Mouse (Mus musculus) limb, embryonic 13.5 days (tissue): ENCODE measurements at regions not wholly inside any gene's neighbourhood (a gene's known extent, or its start where the extent isn't known, plus 50 kb on each side); places are given as distances from the start of the nearest gene placed in this dataset.

Experiments used
- ATAC-seq: fragments of 200-750 bp; cut with Nextera tagmentation; 2 replicates; pipeline ENCODE4 v1.8.0; 2017; ENCODE audit warnings: low read depth, moderate number of reproducible peaks, moderate TSS enrichment; ENCODE audit not compliant: low FRiP score
- H3K27ac ChIP-seq: fragments of 300-500 bp; sonication (generic); 2 replicates; pipeline ENCODE4 v1.5.1; 2015; ENCODE audit warnings: inconsistent platforms, mild to moderate bottlenecking, moderate library complexity
- H3K27me3 ChIP-seq: fragments of 300-500 bp; sonication (generic); 2 replicates; pipeline ENCODE4 v1.6.1; 2015; ENCODE audit warnings: mild to moderate bottlenecking, inconsistent platforms
- H3K36me3 ChIP-seq: fragments of 300-500 bp; sonication (generic); 2 replicates; pipeline ENCODE4 v1.6.1; 2015; ENCODE audit warnings: inconsistent platforms, mild to moderate bottlenecking, moderate library complexity
- H3K4me1 ChIP-seq: fragments of 300-500 bp; sonication (generic); 2 replicates; pipeline ENCODE4 v1.6.1; 2015; ENCODE audit warnings: inconsistent platforms
- H3K4me2 ChIP-seq: fragments of 300-500 bp; sonication (generic); replicated peaks from 2 replicates; pipeline ENCODE4 v1.6.1; 2015; ENCODE audit warnings: inconsistent platforms, mild to moderate bottlenecking, moderate library complexity
- H3K4me3 ChIP-seq: fragments of 300-500 bp; sonication (generic); 2 replicates; pipeline ENCODE4 v1.5.1; 2015; ENCODE audit warnings: moderate library complexity, mild to moderate bottlenecking, inconsistent platforms
- H3K9ac ChIP-seq: fragments of 300-500 bp; sonication (generic); 2 replicates; pipeline ENCODE4 v1.6.1; 2015; ENCODE audit warnings: mild to moderate bottlenecking, inconsistent platforms
- H3K9me3 ChIP-seq: fragments of 300-500 bp; sonication (generic); 2 replicates; pipeline ENCODE4 v1.6.1; 2016; ENCODE audit warnings: inconsistent platforms
- WGBS: fragments of 180-500 bp; shearing (Covaris S2); methylation state at CpG from one replicate; pipeline ENCODE4 v1.1.7; 2015; 5-methylcytosine and 5-hydroxymethylcytosine counted together

- Histone ChIP-seq H3K27ac (no peak overlapping the region), H3K4me1 (no peaks in the 10 kb centered on the region), H3K9ac (no peak overlapping the region), H3K4me2 (no peak overlapping the region), H3K27me3 (no peaks in the 10 kb centered on the region), H3K36me3 (no peaks in the 10 kb centered on the region), H3K9me3 (no peaks in the 10 kb centered on the region), H3K4me3 (no peak overlapping the region)
- no peak for ATAC-seq
- 88% methylated on average over 5 of the region's 5 CpGs for WGBS
These were observed 160.4 kb downstream of the Dusp6 start for GRCm38 (mm10) chr10:99423406-99423805.

DNA sequence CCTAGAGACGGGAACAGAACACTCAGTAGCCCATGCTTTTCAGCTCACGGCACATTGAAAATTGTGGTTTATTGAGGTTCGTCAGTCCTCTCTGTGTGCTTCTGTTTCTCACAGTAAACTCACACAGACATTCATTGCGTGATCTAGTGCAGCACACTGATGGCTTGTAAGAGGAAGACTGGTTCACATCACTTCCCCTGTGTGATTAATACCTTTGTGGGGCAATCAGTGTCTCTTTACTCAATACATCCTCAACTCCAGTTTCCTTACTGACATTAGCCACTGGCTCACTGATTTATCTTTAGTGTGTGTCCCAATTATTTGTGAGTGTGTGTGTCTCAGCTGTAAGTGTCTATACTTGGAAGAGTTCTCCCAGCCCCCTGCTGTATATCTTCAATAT lies 162.2 kb downstream of the Dusp6 start:
- WGBS: 85% methylated on average over 4 of the region's 4 CpGs
- H3K9me3 ChIP-seq: no peaks in the 10 kb centered on the region

GRCm38 (mm10) chr10:99430175-99430574 lies 167.1 kb downstream of the Dusp6 start:
- no peak for ATAC-seq
- H3K4me1 ChIP-seq: no peaks in the 10 kb centered on the region
- H3K27ac ChIP-seq: no peak overlapping the region
- no peaks in the 10 kb centered on the region for H3K9me3 ChIP-seq
- H3K4me2 ChIP-seq: no peak overlapping the region
- no peaks in the 10 kb centered on the region for H3K36me3 ChIP-seq
- WGBS: 58% methylated on average over 9 of the region's 9 CpGs
- H3K27me3 ChIP-seq: no peaks in the 10 kb centered on the region
- H3K9ac ChIP-seq: no peak overlapping the region
- no peak overlapping the region for H3K4me3 ChIP-seq

More for the DNA sequence above, 162.2 kb downstream of the Dusp6 start:
- Histone ChIP-seq H3K9ac (no peak overlapping the region), H3K4me1 (no peaks in the 10 kb centered on the region), H3K27me3 (no peaks in the 10 kb centered on the region), H3K4me3 (no peak overlapping the region), H3K36me3 (no peaks in the 10 kb centered on the region), H3K27ac (no peak overlapping the region), H3K4me2 (no peak overlapping the region)
- ATAC-seq: no peak

- no peak for ATAC-seq
- 80% methylated on average over 16 of the region's 16 CpGs for WGBS
- H3K36me3 ChIP-seq: no peaks in the 10 kb centered on the region
These were observed 167.9 kb downstream of the Dusp6 start for GRCm38 (mm10) chr10:99430669-99431561.

GRCm38 (mm10) chr10:99437060-99437459 lies 174.0 kb downstream of the Dusp6 start:
- H3K4me2 ChIP-seq: no peak overlapping the region
- H3K36me3 ChIP-seq: no peaks in the 10 kb centered on the region
- no peaks in the 10 kb centered on the region for H3K9me3 ChIP-seq
- H3K4me1 ChIP-seq: no peaks in the 10 kb centered on the region
- H3K9ac ChIP-seq: no peak overlapping the region
- H3K4me3 ChIP-seq: no peak overlapping the region
- no peak for ATAC-seq
- no peak overlapping the region for H3K27ac ChIP-seq
- no peaks in the 10 kb centered on the region for H3K27me3 ChIP-seq

More at GRCm38 (mm10) chr10:99430669-99431561, 167.9 kb downstream of the Dusp6 start:
- no peaks in the 10 kb centered on the region for H3K9me3 ChIP-seq
- no peak overlapping the region for H3K4me3 ChIP-seq
- H3K27me3 ChIP-seq: no peaks in the 10 kb centered on the region
- no peak overlapping the region for H3K27ac ChIP-seq
- no peaks in the 10 kb centered on the region for H3K4me1 ChIP-seq
- no peak overlapping the region for H3K4me2 ChIP-seq
- H3K9ac ChIP-seq: no peak overlapping the region

DNA sequence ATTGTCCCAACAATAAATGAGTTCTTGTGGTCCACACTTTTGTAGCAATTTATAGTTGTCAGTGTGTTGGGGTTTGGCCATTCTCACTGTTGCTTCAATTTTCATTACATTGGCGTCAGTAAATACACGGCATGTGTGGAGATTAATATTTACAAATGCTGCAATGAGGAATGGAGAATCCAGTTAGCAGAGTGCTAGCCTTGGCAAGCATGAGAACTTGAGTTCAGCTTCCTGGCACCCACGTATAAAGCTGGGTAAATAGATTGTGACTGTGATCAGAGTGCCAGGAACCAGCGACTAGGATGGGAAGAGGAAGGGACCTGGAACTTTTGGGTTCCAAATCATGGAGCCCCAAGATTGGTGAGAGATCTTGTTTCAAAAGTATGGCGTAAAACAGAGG lies 177.1 kb downstream of the Dusp6 start:
- Histone ChIP-seq H3K36me3 (no peaks in the 10 kb centered on the region), H3K9me3 (no peaks in the 10 kb centered on the region), H3K4me3 (no peak overlapping the region), H3K27ac (no peak overlapping the region), H3K4me2 (no peak overlapping the region), H3K27me3 (no peaks in the 10 kb centered on the region), H3K9ac (no peak overlapping the region), H3K4me1 (no peaks in the 10 kb centered on the region)
- ATAC-seq: no peak
- WGBS: 93% methylated on average over 5 of the region's 5 CpGs

DNA sequence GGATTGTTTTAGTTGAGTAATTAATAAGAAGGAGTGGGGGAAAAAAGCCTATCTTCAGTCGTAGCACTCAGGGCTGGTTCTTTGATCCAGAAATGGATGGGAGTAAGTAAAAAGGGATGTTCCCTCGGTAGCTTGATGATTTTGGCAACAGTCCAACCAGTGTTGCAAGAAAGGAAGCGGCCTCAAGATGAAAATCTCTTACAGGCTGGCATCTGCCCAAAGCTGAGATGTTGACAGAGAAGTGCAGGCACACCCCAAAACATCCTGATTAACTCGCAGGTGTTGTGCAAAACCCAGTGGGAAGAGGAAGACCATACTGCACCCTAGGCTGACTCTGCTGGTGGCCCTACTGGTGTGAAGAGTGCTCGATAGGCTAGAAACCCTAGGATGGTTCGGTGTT lies 178.0 kb downstream of the Dusp6 start:
- Histone ChIP-seq H3K4me3 (no peak overlapping the region), H3K9me3 (no peaks in the 10 kb centered on the region), H3K4me2 (no peak overlapping the region), H3K9ac (no peak overlapping the region), H3K27me3 (no peaks in the 10 kb centered on the region), H3K4me1 (no peaks in the 10 kb centered on the region), H3K36me3 (no peaks in the 10 kb centered on the region), H3K27ac (no peak overlapping the region)
- 61% methylated on average over 6 of the region's 6 CpGs for WGBS
- no peak for ATAC-seq

DNA sequence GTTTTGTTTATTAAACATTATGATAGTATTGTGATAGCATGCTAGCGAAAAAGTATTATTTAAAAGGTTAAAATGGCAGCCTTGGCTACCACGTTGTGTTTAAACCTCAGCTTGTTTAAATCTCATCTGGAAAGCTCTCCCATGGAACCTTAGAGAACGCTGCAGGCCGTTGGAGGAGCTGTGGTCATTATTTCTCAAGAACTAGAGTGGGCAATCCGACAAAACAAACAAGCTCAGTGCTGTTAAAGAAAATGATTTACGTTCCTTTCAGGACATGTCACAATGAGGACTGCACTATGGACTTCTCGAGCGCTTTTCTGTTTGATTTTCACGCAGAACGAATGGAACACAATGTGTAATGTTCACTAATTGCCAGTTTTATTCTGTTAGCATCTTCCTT lies 178.9 kb downstream of the Dusp6 start:
- no peaks in the 10 kb centered on the region for H3K36me3 ChIP-seq
- H3K4me1 ChIP-seq: no peaks in the 10 kb centered on the region
- H3K27me3 ChIP-seq: no peaks in the 10 kb centered on the region
- WGBS: 64% methylated on average over 10 of the region's 10 CpGs
- ATAC-seq: no peak
- H3K9ac ChIP-seq: no peak overlapping the region
- H3K4me2 ChIP-seq: no peak overlapping the region
- no peaks in the 10 kb centered on the region for H3K9me3 ChIP-seq
- no peak overlapping the region for H3K4me3 ChIP-seq
- no peak overlapping the region for H3K27ac ChIP-seq

DNA sequence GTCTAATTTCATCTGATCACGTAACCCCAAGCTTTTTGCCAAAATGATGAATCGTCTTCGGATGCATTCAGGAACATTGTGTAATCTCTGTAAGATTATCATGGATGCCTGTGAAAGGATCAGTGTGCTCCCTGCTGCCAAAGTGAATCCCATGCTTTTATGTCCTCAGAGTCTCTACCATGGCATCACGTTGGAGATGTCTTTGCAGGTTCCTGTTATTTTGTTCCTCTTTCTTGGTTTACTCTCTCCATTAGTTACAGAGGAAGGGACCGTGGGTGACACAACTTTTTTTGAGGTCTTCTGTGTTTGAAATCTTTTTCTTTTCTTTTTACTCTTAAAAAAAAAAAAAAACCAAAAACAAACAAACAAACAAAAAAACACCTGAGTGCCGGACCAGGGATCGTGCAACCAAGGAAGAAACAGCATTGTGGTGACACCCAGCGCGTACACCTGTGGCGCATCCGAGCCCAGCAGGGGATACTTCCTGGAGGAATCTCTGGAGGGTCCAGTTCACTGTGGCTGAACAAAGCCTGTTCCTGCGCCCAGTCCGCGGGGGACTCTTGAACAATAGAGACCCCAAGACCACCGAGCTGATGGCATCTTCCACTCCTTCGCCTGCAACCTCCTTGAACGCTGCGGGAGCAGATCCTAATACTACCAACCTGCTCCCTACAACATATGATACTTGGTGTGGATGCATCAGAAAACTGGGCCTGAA lies 180.6 kb downstream of the Dusp6 start:
- WGBS: 93% methylated on average over 18 of the region's 18 CpGs
- Histone ChIP-seq H3K4me1 (no peaks in the 10 kb centered on the region), H3K27me3 (no peaks in the 10 kb centered on the region), H3K27ac (no peak overlapping the region), H3K9me3 (no peaks in the 10 kb centered on the region), H3K4me3 (no peak overlapping the region), H3K36me3 (no peaks in the 10 kb centered on the region), H3K9ac (no peak overlapping the region), H3K4me2 (no peak overlapping the region)
- ATAC-seq: no peak

DNA sequence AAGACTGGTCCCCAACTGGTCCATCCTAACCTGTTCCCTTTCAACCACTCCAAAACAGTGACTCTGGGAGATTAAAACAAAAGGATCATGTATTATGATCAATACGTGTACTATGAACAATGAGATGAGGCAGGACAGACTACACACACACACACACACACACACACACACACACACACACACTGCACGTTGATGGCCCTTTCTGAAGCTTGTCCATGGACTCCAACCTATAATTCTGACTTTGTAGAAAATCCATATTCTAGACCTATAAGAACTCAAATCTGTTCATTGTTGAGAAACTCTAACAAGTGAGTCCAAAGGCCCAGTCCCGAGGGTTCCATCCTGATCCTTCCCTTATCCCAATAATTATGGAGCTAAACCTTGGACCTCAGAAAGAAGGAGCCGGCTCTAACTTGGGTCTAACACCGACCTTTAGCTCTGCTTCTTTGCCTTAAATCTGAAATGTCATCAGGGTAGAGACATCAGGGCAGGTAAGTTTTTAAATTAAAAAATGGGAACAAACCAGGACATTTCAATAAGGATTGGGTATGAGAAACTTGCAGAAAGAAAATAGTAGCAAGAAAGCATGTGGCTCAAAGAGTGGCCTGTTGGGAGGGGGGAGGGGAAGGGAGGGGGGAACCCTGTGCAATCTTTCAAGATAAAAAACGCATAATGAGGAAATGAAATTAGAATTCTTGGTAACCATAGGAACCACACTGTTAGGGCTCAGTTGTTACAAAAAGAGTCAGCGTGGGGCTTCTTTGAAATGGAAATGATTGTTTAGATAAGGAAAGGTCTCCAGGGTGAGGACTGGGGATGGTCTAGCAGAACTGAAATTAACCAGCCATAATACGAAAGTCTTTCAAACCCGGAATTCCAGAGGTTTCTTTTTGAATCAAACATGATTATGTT lies 187.9 kb downstream of the Dusp6 start:
- Histone ChIP-seq H3K4me2 (no peak overlapping the region), H3K36me3 (no peaks in the 10 kb centered on the region), H3K4me3 (no peak overlapping the region), H3K27ac (no peak overlapping the region), H3K4me1 (peaks cover 6% of the 10 kb centered on the region; the same call in 1 of the 2 replicates), H3K27me3 (no peaks in the 10 kb centered on the region), H3K9ac (no peak overlapping the region), H3K9me3 (no peaks in the 10 kb centered on the region)
- ATAC-seq: no peak
- WGBS: 59% methylated on average over 9 of the region's 9 CpGs

- no peak overlapping the region for H3K4me3 ChIP-seq
- no peaks in the 10 kb centered on the region for H3K27me3 ChIP-seq
- WGBS: 35% methylated on average over 10 of the region's 10 CpGs
- H3K4me1 ChIP-seq: peaks cover 6% of the 10 kb centered on the region; the same call in 1 of the 2 replicates
- no peak overlapping the region for H3K27ac ChIP-seq
- H3K9me3 ChIP-seq: no peaks in the 10 kb centered on the region
- no peak overlapping the region for H3K4me2 ChIP-seq
- H3K36me3 ChIP-seq: no peaks in the 10 kb centered on the region
- H3K9ac ChIP-seq: no peak overlapping the region
- ATAC-seq: no peak
These were observed 188.8 kb downstream of the Dusp6 start for GRCm38 (mm10) chr10:99451639-99452417.
